Mouse (Mus musculus): Measurements from ENCODE around the gene Lrrc36.

- TF ChIP-seq CTCF (IDR thresholded peaks at IDR 0.05; ENCODE audit: insufficient read depth, low read length), result no peak
- no peak for TF ChIP-seq POLR2A (IDR thresholded peaks at IDR 0.05; ENCODE audit: borderline replicate concordance, extremely low read depth, low read depth, low read length)
Measured at GRCm38 (mm10) chr8:105466246-105466645, 52.9 kb downstream of the Lrrc36 start.

Data from lung, adult 2 months (tissue).